Mouse (Mus musculus) midbrain, embryonic 14.5 days (tissue): ENCODE measurements around the gene Vipr2. TPM values are rescaled to one million over a fixed set of nuclear protein-coding genes. Genes with fewer than 3 reads are reported as not detected.

Experiments
- ATAC-seq: fragments of 200-750 bp; cut with Nextera tagmentation; 2 replicates; pipeline ENCODE4 v1.8.0; 2017; ENCODE audit warnings: moderate number of reproducible peaks, moderate library complexity; ENCODE audit not compliant: low FRiP score, low TSS enrichment
- DNase-seq: peaks from one replicate; pipeline ENCODE4 v3.0.0-alpha.2; 2015
- H3K27ac ChIP-seq: fragments of 300-500 bp; sonication (generic); replicated peaks from 2 replicates; pipeline ENCODE4 v1.5.1; 2014; ENCODE audit warnings: mild to moderate bottlenecking, low read depth, low read length, moderate library complexity
- H3K27me3 ChIP-seq: fragments of 300-500 bp; sonication (generic); 2 replicates; pipeline ENCODE4 v1.6.1; 2014; ENCODE audit warnings: low read length, control low read depth, mixed read lengths; ENCODE audit not compliant: control insufficient read depth, insufficient read depth
- H3K36me3 ChIP-seq: fragments of 300-500 bp; sonication (generic); 2 replicates; pipeline ENCODE4 v1.6.1; 2014; ENCODE audit warnings: low read length, control low read depth; ENCODE audit not compliant: control insufficient read depth, insufficient read depth
- H3K4me1 ChIP-seq: fragments of 300-500 bp; sonication (generic); 2 replicates; pipeline ENCODE4 v1.6.1; 2014; ENCODE audit warnings: mild to moderate bottlenecking, antibody characterized with exemption, low read length, control low read depth; ENCODE audit not compliant: control insufficient read depth, insufficient read depth
- H3K4me2 ChIP-seq: fragments of 300-500 bp; sonication (generic); 2 replicates; pipeline ENCODE4 v1.6.1; 2014; ENCODE audit warnings: mild to moderate bottlenecking, low read length, moderate library complexity
- H3K4me3 ChIP-seq: fragments of 300-500 bp; sonication (generic); replicated peaks from 2 replicates; pipeline ENCODE4 v1.5.1; 2014; ENCODE audit warnings: low read depth, low read length
- H3K9ac ChIP-seq: fragments of 300-500 bp; sonication (generic); replicated peaks from 2 replicates; pipeline ENCODE4 v1.6.1; 2014; ENCODE audit warnings: mild to moderate bottlenecking, low read length, moderate library complexity
- H3K9me3 ChIP-seq: fragments of 300-500 bp; sonication (generic); 2 replicates; pipeline ENCODE4 v1.6.1; 2016; ENCODE audit warnings: low read length, control low read depth, mixed read lengths; ENCODE audit not compliant: control insufficient read depth
- WGBS: fragments of 180-500 bp; shearing (Covaris S2); extraction: QIAGEN DNeasy Blood & Tissue Kit; methylation state at CpG from one replicate; pipeline ENCODE4 v1.1.7; 2014; 5-methylcytosine and 5-hydroxymethylcytosine counted together
- polyA plus RNA-seq: library from polyadenylated mRNA; unstranded; fragments of >200 nt; fragmentation: Nextera tagmentation; extraction: Ambion mirVana; gene quantifications from 2 replicates; pipeline ENCODE4 v1.2.1, GENCODE M21; 2014

The Vipr2 gene
- polyA plus RNA-seq: 0.55 and 0.97 TPM in 2 replicates

GRCm38 (mm10) chr12:116077074-116077854 lies at the start of gene Vipr2:
TSS of gene Vipr2 (plus strand) at chr12:116077726.
- Histone ChIP-seq H3K36me3 (no peaks in the 10 kb centered on the region), H3K4me2 (peak within 1 kb of the TSS; percentile 97), H3K9ac (peak within 1 kb of the TSS; percentile 70), H3K4me3 (peak within 1 kb of the TSS; percentile 58), H3K9me3 (no peaks in the 10 kb centered on the region), H3K4me1 (0 out of 2 replicates have a peak, but pooled peaks cover 2% of the 10 kb centered on the region), H3K27ac (no peak within 1 kb of the TSS), H3K27me3 (peaks cover 7% of the 10 kb centered on the region; the same call in 1 of the 2 replicates)
- WGBS: 6% methylated on average over 33 of the region's 33 CpGs
- ATAC-seq (peak; percentile 89), DNase-seq (peak; percentile 80)

GRCm38 (mm10) chr12:116028095-116028494 lies 49.4 kb upstream of the Vipr2 start:
- WGBS: 54% methylated on average over 2 of the region's 2 CpGs
- Histone ChIP-seq H3K9ac (no peak overlapping the region), H3K27ac (no peak overlapping the region), H3K36me3 (no peaks in the 10 kb centered on the region), H3K9me3 (no peaks in the 10 kb centered on the region; the same call in 1 of the 2 replicates), H3K4me2 (no peak overlapping the region), H3K27me3 (no peaks in the 10 kb centered on the region), H3K4me1 (no peaks in the 10 kb centered on the region), H3K4me3 (no peak overlapping the region)
- DNase-seq (peak; percentile 47), ATAC-seq (no peak)

GRCm38 (mm10) chr12:116035346-116035745 lies 42.2 kb upstream of the Vipr2 start:
- H3K27ac ChIP-seq: no peak overlapping the region
- DNase-seq (no peak), ATAC-seq (no peak)
- no peaks in the 10 kb centered on the region for H3K4me1 ChIP-seq
- no peaks in the 10 kb centered on the region for H3K27me3 ChIP-seq
- H3K4me2 ChIP-seq: no peak overlapping the region
- no peak overlapping the region for H3K4me3 ChIP-seq
- H3K9me3 ChIP-seq: no peaks in the 10 kb centered on the region
- no peak overlapping the region for H3K9ac ChIP-seq
- WGBS: 76% methylated on average over 5 of the region's 5 CpGs
- no peaks in the 10 kb centered on the region for H3K36me3 ChIP-seq

GRCm38 (mm10) chr12:116044785-116045184 lies 32.7 kb upstream of the Vipr2 start:
- no peaks in the 10 kb centered on the region for H3K27me3 ChIP-seq
- no peaks in the 10 kb centered on the region for H3K9me3 ChIP-seq
- no peak overlapping the region for H3K4me3 ChIP-seq
- H3K9ac ChIP-seq: no peak overlapping the region
- H3K4me2 ChIP-seq: no peak overlapping the region
- WGBS: 86% methylated on average over 5 of the region's 5 CpGs
- no peak overlapping the region for H3K27ac ChIP-seq
- DNase-seq (no peak), ATAC-seq (no peak)
- H3K4me1 ChIP-seq: peaks cover 11% of the 10 kb centered on the region
- no peaks in the 10 kb centered on the region for H3K36me3 ChIP-seq

GRCm38 (mm10) chr12:116047440-116048377 lies 29.8 kb upstream of the Vipr2 start, which contains the start of gene Zfp386:
TSS of gene Zfp386 (plus strand) at chr12:116047724.
- peak within 1 kb of the TSS; percentile 86 for H3K4me3 ChIP-seq
- ATAC-seq (peak; percentile 99), DNase-seq (peak; percentile 99)
- peak within 1 kb of the TSS; percentile 77 for H3K4me2 ChIP-seq
- under 1% methylated on average over 55 of the region's 55 CpGs for WGBS
- H3K36me3 ChIP-seq: 0 out of 2 replicates have a peak, but pooled peaks cover 4% of the 10 kb centered on the region
- H3K9me3 ChIP-seq: no peaks in the 10 kb centered on the region
- H3K9ac ChIP-seq: peak within 1 kb of the TSS; percentile 96
- no peaks in the 10 kb centered on the region for H3K27me3 ChIP-seq
- peak within 1 kb of the TSS; percentile 97 for H3K27ac ChIP-seq
- peaks cover 11% of the 10 kb centered on the region for H3K4me1 ChIP-seq

- DNase-seq: no peak
These were observed 28.8 kb upstream of the Vipr2 start for GRCm38 (mm10) chr12:116048766-116049165.

GRCm38 (mm10) chr12:116049236-116049635 lies 28.3 kb upstream of the Vipr2 start:
- no peak for ATAC-seq
- 94% methylated on average over 3 of the region's 3 CpGs for WGBS
- Histone ChIP-seq H3K4me3 (peak overlapping the region; percentile 86), H3K27ac (no peak overlapping the region), H3K4me1 (peaks cover 11% of the 10 kb centered on the region), H3K9me3 (no peaks in the 10 kb centered on the region), H3K36me3 (0 out of 2 replicates have a peak, but pooled peaks cover 4% of the 10 kb centered on the region), H3K9ac (peak overlapping the region; percentile 96), H3K27me3 (no peaks in the 10 kb centered on the region), H3K4me2 (peak overlapping the region; percentile 77)
- no peak for DNase-seq

More at GRCm38 (mm10) chr12:116048766-116049165, 28.8 kb upstream of the Vipr2 start:
- WGBS: 61% methylated on average over 7 of the region's 7 CpGs
- no peaks in the 10 kb centered on the region for H3K27me3 ChIP-seq
- no peak overlapping the region for H3K27ac ChIP-seq
- 0 out of 2 replicates have a peak, but pooled peaks cover 4% of the 10 kb centered on the region for H3K36me3 ChIP-seq
- peaks cover 11% of the 10 kb centered on the region for H3K4me1 ChIP-seq
- ATAC-seq: no peak
- no peaks in the 10 kb centered on the region for H3K9me3 ChIP-seq
- peak overlapping the region; percentile 77 for H3K4me2 ChIP-seq
- H3K4me3 ChIP-seq: peak overlapping the region; percentile 86
- peak overlapping the region; percentile 96 for H3K9ac ChIP-seq

- no peak overlapping the region for H3K27ac ChIP-seq
- H3K27me3 ChIP-seq: no peaks in the 10 kb centered on the region
- no peak overlapping the region; the same call in 1 of the 2 replicates for H3K9ac ChIP-seq
- peaks cover 3% of the 10 kb centered on the region; the same call in 1 of the 2 replicates for H3K9me3 ChIP-seq
- H3K4me1 ChIP-seq: peaks cover 11% of the 10 kb centered on the region
- no peak for ATAC-seq
- DNase-seq: peak; percentile 22
- H3K4me2 ChIP-seq: peak overlapping the region; percentile 77
- H3K4me3 ChIP-seq: no peak overlapping the region
- peaks cover 8% of the 10 kb centered on the region for H3K36me3 ChIP-seq
- WGBS: 88% methylated on average over 6 of the region's 6 CpGs
These were observed 27.8 kb upstream of the Vipr2 start for GRCm38 (mm10) chr12:116049701-116050100.
